Mouse (Mus musculus): ENCODE measurements at regions not wholly inside any gene's neighbourhood (a gene's known extent, or its start where the extent isn't known, plus 50 kb on each side); places are given as distances from the start of the nearest gene placed in this dataset.

- DNase-seq (ENCODE audit: low spot score): no peak
Observed at GRCm38 (mm10) chr2:51013090-51013489, 135.8 kb downstream of the Rnd3 start.

- no peak for DNase-seq (ENCODE audit: low spot score)
Observed at GRCm38 (mm10) chr2:51008251-51008533, 140.7 kb downstream of the Rnd3 start.

GRCm38 (mm10) chr2:51007409-51008250, 141.3 kb downstream of the Rnd3 start:
- no peak for DNase-seq (ENCODE audit: low spot score)

- DNase-seq (ENCODE audit: low spot score): no peak
Observed at GRCm38 (mm10) chr2:51006818-51007217, 142.1 kb downstream of the Rnd3 start.

- DNase-seq (ENCODE audit: low spot score): no peak
Observed at GRCm38 (mm10) chr2:51001548-51001947, 147.4 kb downstream of the Rnd3 start.

- DNase-seq (ENCODE audit: low spot score): no peak
Observed at GRCm38 (mm10) chr2:50983883-50984410, 165.0 kb downstream of the Rnd3 start.

- no peak for DNase-seq (ENCODE audit: low spot score)
Observed at GRCm38 (mm10) chr2:50982571-50982970, 166.3 kb downstream of the Rnd3 start.

GRCm38 (mm10) chr2:50978356-50978755, 170.6 kb downstream of the Rnd3 start:
- DNase-seq (ENCODE audit: low spot score): no peak

GRCm38 (mm10) chr2:50971131-50971825, 177.6 kb downstream of the Rnd3 start:
- DNase-seq (ENCODE audit: low spot score): no peak

- DNase-seq (ENCODE audit: low spot score): no peak
Observed at GRCm38 (mm10) chr2:50968382-50968781, 180.5 kb downstream of the Rnd3 start.

- no peak for DNase-seq (ENCODE audit: low spot score)
Observed at GRCm38 (mm10) chr2:50967826-50968225, 181.1 kb downstream of the Rnd3 start.

GRCm38 (mm10) chr2:50967133-50967532, 181.8 kb downstream of the Rnd3 start:
- DNase-seq (ENCODE audit: low spot score): no peak

GRCm38 (mm10) chr2:50965485-50966017, 183.4 kb downstream of the Rnd3 start:
- no peak for DNase-seq (ENCODE audit: low spot score)

- DNase-seq (ENCODE audit: low spot score): no peak
Observed at GRCm38 (mm10) chr2:50964062-50964461, 184.8 kb downstream of the Rnd3 start.

- DNase-seq (ENCODE audit: low spot score): no peak
Observed at GRCm38 (mm10) chr2:50961049-50961448, 187.9 kb downstream of the Rnd3 start.

- no peak for DNase-seq (ENCODE audit: low spot score)
Observed at GRCm38 (mm10) chr2:50959323-50959722, 189.6 kb downstream of the Rnd3 start.

- DNase-seq (ENCODE audit: low spot score): no peak
Observed at GRCm38 (mm10) chr2:50954361-50955066, 194.4 kb downstream of the Rnd3 start.

GRCm38 (mm10) chr2:50951027-50951426, 197.9 kb downstream of the Rnd3 start:
- DNase-seq (ENCODE audit: low spot score): no peak

- no peak for DNase-seq (ENCODE audit: low spot score)
Observed at GRCm38 (mm10) chr2:50949717-50950116, 199.2 kb downstream of the Rnd3 start.

GRCm38 (mm10) chr2:50945526-50945925, 203.4 kb downstream of the Rnd3 start:
- DNase-seq (ENCODE audit: low spot score): no peak

GRCm38 (mm10) chr2:50943180-50943579, 205.7 kb downstream of the Rnd3 start:
- DNase-seq (ENCODE audit: low spot score): no peak

GRCm38 (mm10) chr2:50942741-50943140, 206.2 kb downstream of the Rnd3 start:
- no peak for DNase-seq (ENCODE audit: low spot score)

Measured in urinary bladder, postnatal 25 days (tissue).